Mouse (Mus musculus) neural tube, embryonic 13.5 days (tissue): ENCODE results near the gene Trim56. TPM values are rescaled to one million over a fixed set of nuclear protein-coding genes. Genes with fewer than 3 reads are reported as not detected.

Source experiments
- ATAC-seq: fragments of 200-750 bp; cut with Nextera tagmentation; 2 replicates; pipeline ENCODE4 v1.8.0; 2017; ENCODE audit warnings: low read depth, mild to moderate bottlenecking, moderate TSS enrichment, moderate library complexity
- H3K27ac ChIP-seq: fragments of 300-500 bp; sonication (generic); replicated peaks from 2 replicates; pipeline ENCODE4 v1.5.1; 2015; ENCODE audit warnings: moderate library complexity, mild to moderate bottlenecking, inconsistent platforms
- H3K27me3 ChIP-seq: fragments of 300-500 bp; sonication (generic); 2 replicates; pipeline ENCODE4 v1.6.1; 2015; ENCODE audit warnings: mild to moderate bottlenecking, inconsistent platforms
- H3K36me3 ChIP-seq: fragments of 300-500 bp; sonication (generic); 2 replicates; pipeline ENCODE4 v1.6.1; 2015; ENCODE audit warnings: mild to moderate bottlenecking, inconsistent platforms
- H3K4me1 ChIP-seq: fragments of 300-500 bp; sonication (generic); replicated peaks from 2 replicates; pipeline ENCODE4 v1.6.1; 2015; ENCODE audit warnings: inconsistent platforms
- H3K4me2 ChIP-seq: fragments of 300-500 bp; sonication (generic); 2 replicates; pipeline ENCODE4 v1.6.1; 2015; ENCODE audit warnings: inconsistent platforms, mild to moderate bottlenecking, moderate library complexity
- H3K4me3 ChIP-seq: fragments of 300-500 bp; sonication (generic); 2 replicates; pipeline ENCODE4 v1.5.1; 2015; ENCODE audit warnings: mild to moderate bottlenecking, inconsistent platforms
- H3K9ac ChIP-seq: fragments of 300-500 bp; sonication (generic); 2 replicates; pipeline ENCODE4 v1.6.1; 2015; ENCODE audit warnings: moderate library complexity, mild to moderate bottlenecking, inconsistent platforms
- H3K9me3 ChIP-seq: fragments of 300-500 bp; sonication (generic); 2 replicates; pipeline ENCODE4 v1.6.1; 2016; ENCODE audit warnings: inconsistent platforms
- WGBS: fragments of 180-500 bp; shearing (Covaris S2); methylation state at CpG from one replicate; pipeline ENCODE4 v1.1.7; 2015; 5-methylcytosine and 5-hydroxymethylcytosine counted together
- polyA plus RNA-seq: library from polyadenylated mRNA; unstranded; fragments of >200 nt; fragmentation: Nextera tagmentation; extraction: Ambion mirVana; gene quantifications from 2 replicates; pipeline ENCODE4 v1.2.1, GENCODE M21; 2015

The Trim56 gene
- polyA plus RNA-seq, 1 experiment from 2014 or later = 2.9 TPM

DNA sequence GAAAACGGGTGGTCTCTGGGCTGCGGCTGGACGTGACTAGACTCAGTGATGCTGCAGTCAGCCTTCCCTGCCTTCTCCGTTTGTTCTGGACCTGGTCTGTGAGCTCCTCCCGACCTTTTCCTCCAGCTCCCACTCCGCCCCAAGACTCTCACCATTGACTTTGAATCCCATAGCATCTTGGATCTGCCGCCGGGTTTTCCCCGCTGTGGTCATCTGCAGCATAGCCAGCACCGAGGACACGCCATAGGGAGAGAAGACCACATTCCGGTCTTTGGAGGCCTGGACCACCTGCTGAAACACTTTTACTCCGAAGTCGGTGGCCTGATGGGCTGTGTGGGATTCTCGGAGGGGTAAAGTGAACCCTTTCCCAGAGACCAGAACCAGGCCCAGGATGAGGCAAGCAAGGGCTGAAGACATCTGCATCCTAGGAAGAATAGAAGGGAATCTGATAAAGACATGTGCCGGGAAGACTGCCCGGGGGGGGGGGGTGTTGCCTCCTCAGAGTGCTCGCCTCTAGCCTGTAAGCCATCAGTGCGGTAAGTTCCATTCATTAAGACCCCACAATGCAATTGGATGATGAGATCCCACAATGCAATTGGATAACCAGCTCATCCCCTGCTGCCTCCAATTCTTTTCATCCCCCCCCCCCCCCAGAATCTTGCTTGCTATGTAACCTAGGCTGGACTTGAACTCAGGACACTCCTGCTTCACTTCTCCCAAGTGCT is 45.0 kb downstream of the Trim56 start:
- Histone ChIP-seq H3K27me3 (no peaks in the 10 kb centered on the region; the same call in 1 of the 2 replicates), H3K36me3 (no peaks in the 10 kb centered on the region), H3K4me2 (no peak overlapping the region; the same call in 1 of the 2 replicates), H3K4me1 (peaks cover 19% of the 10 kb centered on the region), H3K4me3 (no peak overlapping the region), H3K9ac (no peak overlapping the region), H3K9me3 (no peaks in the 10 kb centered on the region), H3K27ac (no peak overlapping the region)
- no peak for ATAC-seq
- 89% methylated on average over 19 of the region's 19 CpGs for WGBS

- Histone ChIP-seq H3K4me2 (no peak overlapping the region), H3K9me3 (no peaks in the 10 kb centered on the region), H3K27me3 (no peaks in the 10 kb centered on the region; the same call in 1 of the 2 replicates), H3K27ac (no peak overlapping the region), H3K4me1 (peaks cover 13% of the 10 kb centered on the region), H3K4me3 (no peak overlapping the region), H3K36me3 (no peaks in the 10 kb centered on the region), H3K9ac (no peak overlapping the region)
- WGBS = 73% methylated on average over 4 of the region's 4 CpGs
- no peak for ATAC-seq
Observed at GRCm38 (mm10) chr5:137068711-137069110, 47.3 kb downstream of the Trim56 start.

DNA sequence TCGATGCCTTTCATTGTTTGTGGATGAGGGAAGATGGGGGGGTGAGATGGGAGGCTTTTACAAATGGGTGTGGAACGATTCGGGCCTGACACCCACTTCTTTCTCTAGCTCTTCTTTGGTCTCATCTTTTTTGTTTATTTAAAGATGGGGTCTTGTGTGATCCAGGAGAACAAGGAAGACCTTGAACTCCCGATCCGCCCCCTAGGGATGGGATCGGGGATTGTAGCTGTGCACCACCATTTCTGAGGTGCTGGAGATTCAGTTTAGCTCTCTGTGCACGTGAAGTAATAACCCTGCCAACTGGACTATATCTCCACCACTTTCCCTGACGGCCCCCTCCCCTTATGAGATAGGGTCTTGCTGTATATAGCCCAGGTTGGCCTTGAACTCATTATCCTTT is 50.1 kb downstream of the Trim56 start:
- Histone ChIP-seq H3K4me2 (no peak overlapping the region), H3K9ac (no peak overlapping the region), H3K4me3 (no peak overlapping the region), H3K27ac (no peak overlapping the region), H3K36me3 (no peaks in the 10 kb centered on the region), H3K4me1 (no peaks in the 10 kb centered on the region), H3K9me3 (no peaks in the 10 kb centered on the region), H3K27me3 (no peaks in the 10 kb centered on the region; the same call in 1 of the 2 replicates)
- no peak for ATAC-seq
- 79% methylated on average over 8 of the region's 8 CpGs for WGBS

GRCm38 (mm10) chr5:137065454-137065853 is 50.6 kb downstream of the Trim56 start:
- H3K9me3 ChIP-seq = no peaks in the 10 kb centered on the region
- no peak overlapping the region for H3K4me3 ChIP-seq
- 70% methylated on average over 6 of the region's 6 CpGs for WGBS
- no peak overlapping the region for H3K4me2 ChIP-seq
- ATAC-seq = no peak
- no peak overlapping the region for H3K9ac ChIP-seq
- no peak overlapping the region for H3K27ac ChIP-seq
- no peaks in the 10 kb centered on the region for H3K4me1 ChIP-seq
- H3K36me3 ChIP-seq = no peaks in the 10 kb centered on the region
- H3K27me3 ChIP-seq = no peaks in the 10 kb centered on the region

DNA sequence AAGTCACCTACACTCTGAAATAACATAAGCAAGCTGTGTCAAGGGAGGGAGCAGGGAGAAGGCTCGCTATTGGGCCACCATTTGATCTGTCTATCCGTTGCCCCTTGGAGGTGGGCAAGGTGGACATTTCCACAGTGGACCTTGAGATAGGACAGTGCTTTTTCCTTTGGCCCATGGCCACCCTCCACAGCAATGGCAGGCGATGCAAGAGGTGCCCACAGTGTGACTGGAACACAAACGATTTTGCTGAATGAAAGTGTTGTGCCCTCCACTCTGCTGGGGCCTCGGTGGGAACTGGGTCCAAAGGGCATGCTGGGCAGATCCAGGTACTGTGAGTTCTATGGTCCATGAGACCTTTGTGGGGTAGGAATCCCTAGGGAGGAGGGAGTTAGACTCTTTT is 53.4 kb downstream of the Trim56 start:
- Histone ChIP-seq H3K4me3 (no peak overlapping the region), H3K27ac (no peak overlapping the region), H3K27me3 (no peaks in the 10 kb centered on the region), H3K36me3 (no peaks in the 10 kb centered on the region), H3K9ac (no peak overlapping the region), H3K4me1 (no peaks in the 10 kb centered on the region), H3K9me3 (no peaks in the 10 kb centered on the region), H3K4me2 (no peak overlapping the region)
- 91% methylated on average over 5 of the region's 5 CpGs for WGBS
- no peak for ATAC-seq

GRCm38 (mm10) chr5:137061809-137062481 is 54.1 kb downstream of the Trim56 start:
- Histone ChIP-seq H3K27me3 (no peaks in the 10 kb centered on the region), H3K36me3 (no peaks in the 10 kb centered on the region), H3K4me3 (no peak overlapping the region), H3K4me2 (no peak overlapping the region), H3K9ac (no peak overlapping the region), H3K4me1 (no peaks in the 10 kb centered on the region), H3K9me3 (no peaks in the 10 kb centered on the region), H3K27ac (no peak overlapping the region)
- WGBS = 34% methylated on average over 11 of the region's 12 CpGs
- ATAC-seq = no peak

Other genes with a start within 250 kb of the Trim56 start
- 45.3 and 47.2 TPM in 2 replicates for gene Col26a1, start 233.0 kb downstream of the Trim56 start, polyA plus RNA-seq
- gene Ift22, start 208.1 kb downstream of the Trim56 start, polyA plus RNA-seq = 112 and 124 TPM in 2 replicates
- 327 and 376 TPM in 2 replicates for gene Fis1, start 162.9 kb downstream of the Trim56 start, polyA plus RNA-seq
- gene Cldn15, start 149.6 kb downstream of the Trim56 start, polyA plus RNA-seq = 0.17 and 0.39 TPM in 2 replicates
- 34.5 and 41.7 TPM in 2 replicates for gene Plod3, start 129.2 kb downstream of the Trim56 start, polyA plus RNA-seq
- 91.3 and 110 TPM in 2 replicates for gene Znhit1, start 128.2 kb downstream of the Trim56 start, polyA plus RNA-seq
- 4.0 and 4.6 TPM in 2 replicates for gene Vgf, start 89.8 kb downstream of the Trim56 start, polyA plus RNA-seq
- 207 and 216 TPM in 2 replicates for gene Ap1s1, start 70.1 kb downstream of the Trim56 start, polyA plus RNA-seq
- gene Serpine1, start 43.9 kb downstream of the Trim56 start, polyA plus RNA-seq = 0.25 TPM in 1 of 2 replicates, not detected in the other
- not detected in 2 replicates for gene Muc3, start 33.1 kb upstream of the Trim56 start, polyA plus RNA-seq
- gene Muc3a, start 96.2 kb upstream of the Trim56 start, polyA plus RNA-seq = 0.10 TPM in 1 of 2 replicates, not detected in the other
- 37.8 and 40.6 TPM in 2 replicates for gene Ache, start 171.3 kb upstream of the Trim56 start, polyA plus RNA-seq
- 15.1 and 18.3 TPM in 2 replicates for gene Ufsp1, start 178.4 kb upstream of the Trim56 start, polyA plus RNA-seq
- gene Srrt, start 191.5 kb upstream of the Trim56 start, polyA plus RNA-seq = 102 and 115 TPM in 2 replicates
- 17.7 and 23.8 TPM in 2 replicates for gene Trip6, start 198.2 kb upstream of the Trim56 start, polyA plus RNA-seq
- 26.9 and 27.4 TPM in 2 replicates for gene Slc12a9, start 217.4 kb upstream of the Trim56 start, polyA plus RNA-seq
- gene Ephb4, start 233.9 kb upstream of the Trim56 start, polyA plus RNA-seq = 10.8 and 13.4 TPM in 2 replicates